Mouse (Mus musculus): ENCODE measurements around the gene Kcnip4.
A peak's percentile ranks its signal among the peaks of the same experiment; 100 is the strongest.

The Kcnip4 gene

GRCm38 (mm10) chr5:48419741-48420140, 1105.0 kb downstream of the Kcnip4 start:
- no peak for DNase-seq (ENCODE audit: inconsistent ontology term)

- DNase-seq (ENCODE audit: inconsistent ontology term) = no peak
Measured at GRCm38 (mm10) chr5:48412261-48412660, 1112.4 kb downstream of the Kcnip4 start.

GRCm38 (mm10) chr5:48411462-48411861, 1113.2 kb downstream of the Kcnip4 start:
- DNase-seq (ENCODE audit: inconsistent ontology term) = no peak

- DNase-seq (ENCODE audit: inconsistent ontology term) = no peak
Measured at GRCm38 (mm10) chr5:48410348-48410747, 1114.4 kb downstream of the Kcnip4 start.

- no peak for DNase-seq (ENCODE audit: inconsistent ontology term)
Measured at GRCm38 (mm10) chr5:48408276-48408675, 1116.4 kb downstream of the Kcnip4 start.

- DNase-seq (ENCODE audit: inconsistent ontology term) = peak; percentile 31
Measured at GRCm38 (mm10) chr5:48402497-48402896, 1122.2 kb downstream of the Kcnip4 start.

GRCm38 (mm10) chr5:48371890-48372766, 1152.6 kb downstream of the Kcnip4 start:
- DNase-seq (ENCODE audit: inconsistent ontology term) = peak; percentile 88

GRCm38 (mm10) chr5:48349309-48349708, 1175.4 kb downstream of the Kcnip4 start:
- DNase-seq (ENCODE audit: inconsistent ontology term) = no peak

- no peak for DNase-seq (ENCODE audit: inconsistent ontology term)
Measured at GRCm38 (mm10) chr5:48345983-48346648, 1178.6 kb downstream of the Kcnip4 start.

- DNase-seq (ENCODE audit: inconsistent ontology term) = peak; percentile 25
Measured at GRCm38 (mm10) chr5:48345095-48345982, 1179.4 kb downstream of the Kcnip4 start.

- DNase-seq (ENCODE audit: inconsistent ontology term) = no peak
Measured at GRCm38 (mm10) chr5:48340808-48341433, 1183.8 kb downstream of the Kcnip4 start.
